Mouse (Mus musculus): Measurements from ENCODE around the gene Flt4. TPM values are rescaled to one million over a fixed set of nuclear protein-coding genes. Genes with fewer than 3 reads are reported as not detected.

Gene Flt4
- polyA plus RNA-seq, 1 experiment from 2014 or later, result 8.3 TPM

DNA sequence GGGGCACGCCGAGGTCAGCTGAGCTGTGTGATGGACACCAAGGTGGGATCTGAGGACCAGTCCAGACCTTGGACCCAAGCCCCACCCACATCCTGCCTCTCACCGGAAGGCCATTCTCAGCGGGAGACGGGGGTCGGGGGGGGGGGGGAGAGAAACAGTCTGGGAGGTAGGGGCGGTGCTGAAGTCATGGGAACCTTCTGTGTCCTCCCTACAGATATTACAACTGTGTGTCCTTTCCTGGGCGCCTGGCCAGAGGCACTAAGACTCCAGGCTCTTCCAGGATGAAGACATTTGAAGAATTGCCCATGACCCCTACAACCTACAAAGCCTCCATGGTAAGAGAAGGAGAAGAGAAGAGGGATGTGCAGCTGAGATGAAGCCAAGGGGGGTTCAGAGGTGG lies 36.6 kb downstream of the Flt4 start:
- no peaks in the 10 kb centered on the region for H3K9me3 ChIP-seq (replicated peaks)
- H3K9ac ChIP-seq, result no peak overlapping the region
- WGBS, result 46% methylated on average over 8 of the region's 8 CpGs
- 0 out of 2 replicates have a peak, but pooled peaks have one; percentile 15 for ATAC-seq (ENCODE audit: insufficient number of reproducible peaks, low FRiP score)
- H3K4me2 ChIP-seq, result no peak overlapping the region
- peaks cover 7% of the 10 kb centered on the region; the same call in 1 of the 2 replicates for H3K36me3 ChIP-seq
- peaks cover 18% of the 10 kb centered on the region for H3K4me1 ChIP-seq (replicated peaks)
- H3K27ac ChIP-seq (ENCODE audit: poor library complexity, severe bottlenecking), result no peak overlapping the region
- no peak overlapping the region for H3K4me3 ChIP-seq
- H3K27me3 ChIP-seq (replicated peaks), result no peaks in the 10 kb centered on the region

DNA sequence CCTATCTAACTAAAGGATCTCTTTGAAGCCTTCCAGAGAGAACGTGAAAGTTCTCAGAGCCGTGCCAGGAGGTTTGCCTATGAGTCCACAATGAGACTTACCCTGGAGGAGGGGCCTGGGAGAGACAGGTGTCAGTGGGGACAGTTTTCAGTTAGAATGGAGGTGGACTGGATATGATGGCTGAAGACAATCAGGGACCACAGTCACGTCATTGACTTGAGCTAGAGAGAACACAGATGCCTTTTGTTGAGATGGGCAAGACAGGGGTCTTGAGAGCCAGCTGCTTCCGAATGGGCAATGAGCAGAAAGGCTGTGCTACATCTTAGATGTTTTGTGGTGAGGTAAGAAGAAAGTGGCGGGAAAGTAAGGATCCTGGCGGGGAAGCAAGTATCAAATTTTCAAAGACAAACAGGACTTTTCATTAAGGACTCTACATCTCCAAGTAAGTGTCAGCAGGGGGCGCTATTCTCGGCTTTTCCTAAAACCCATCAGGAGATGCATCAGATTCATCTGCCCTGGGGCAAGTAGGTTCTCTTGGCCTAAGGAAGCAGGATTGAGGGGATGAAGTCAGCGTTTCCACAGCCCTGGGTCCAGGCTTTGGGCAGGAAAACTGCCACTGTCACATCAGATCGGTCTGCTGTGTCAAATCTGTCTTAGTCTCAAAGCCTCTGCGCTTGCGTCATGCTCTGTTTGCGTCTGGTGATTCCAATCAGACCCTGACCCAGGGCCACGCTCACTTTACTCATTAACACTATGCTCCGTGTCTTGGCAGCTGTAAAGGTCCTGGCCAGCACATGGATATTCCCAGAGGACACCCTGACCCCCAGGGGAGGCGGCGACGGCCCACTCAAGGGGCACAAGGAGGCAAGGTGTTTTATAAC lies 41.3 kb downstream of the Flt4 start:
- 52% methylated on average over 18 of the region's 18 CpGs for WGBS
- Histone ChIP-seq H3K36me3 (no peaks in the 10 kb centered on the region), H3K4me1 (replicated peaks) (peaks cover 38% of the 10 kb centered on the region), H3K4me3 (no peak overlapping the region; the same call in 1 of the 2 replicates), H3K27ac (ENCODE audit: poor library complexity, severe bottlenecking) (peak overlapping the region; percentile 60; the same call in 1 of the 2 replicates), H3K4me2 (peak overlapping the region; percentile 11; the same call in 1 of the 2 replicates), H3K9me3 (replicated peaks) (0 out of 2 replicates have a peak, but pooled peaks cover 4% of the 10 kb centered on the region), H3K9ac (no peak overlapping the region), H3K27me3 (replicated peaks) (no peaks in the 10 kb centered on the region)
- no peak for ATAC-seq (ENCODE audit: insufficient number of reproducible peaks, low FRiP score)

DNA sequence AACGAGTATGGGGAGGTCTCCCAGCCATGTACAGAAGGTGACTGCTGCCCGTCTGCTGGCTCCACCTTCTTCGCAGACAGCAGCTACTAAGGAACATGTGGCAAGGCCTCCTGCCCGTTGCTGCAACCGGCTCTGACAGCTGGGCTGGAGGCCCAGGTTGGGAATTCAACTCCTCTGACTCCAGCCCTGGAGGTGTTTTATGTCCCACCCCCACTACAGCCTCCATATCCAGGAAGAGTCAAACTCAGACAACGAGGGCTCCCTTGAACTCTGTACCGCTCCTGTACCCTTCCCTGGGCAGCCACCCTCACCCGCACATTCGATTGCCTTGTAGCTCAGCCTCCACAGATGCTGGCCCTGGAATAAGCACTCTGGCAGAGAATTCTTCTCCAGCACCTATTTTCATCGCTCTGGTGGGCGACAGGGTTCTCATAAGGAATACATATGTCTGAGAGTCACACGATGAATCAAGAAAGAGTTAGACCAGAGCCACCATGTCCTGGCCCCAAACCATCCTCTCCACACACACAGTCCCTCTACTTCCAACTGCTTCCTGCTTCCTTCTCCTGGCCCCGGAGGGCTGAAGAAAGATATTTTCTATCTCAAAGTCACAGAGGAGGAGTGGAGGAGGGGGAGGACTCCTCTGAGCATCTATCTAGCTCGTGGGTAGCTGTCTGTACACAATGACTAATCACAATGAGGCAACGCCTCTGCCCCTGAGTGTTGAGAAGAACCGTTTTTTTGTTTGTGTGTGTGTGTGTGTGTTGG lies 42.1 kb downstream of the Flt4 start:
- Histone ChIP-seq H3K36me3 (no peaks in the 10 kb centered on the region), H3K4me3 (no peak overlapping the region), H3K9me3 (replicated peaks) (0 out of 2 replicates have a peak, but pooled peaks cover 4% of the 10 kb centered on the region), H3K9ac (no peak overlapping the region), H3K27ac (ENCODE audit: poor library complexity, severe bottlenecking) (peak overlapping the region; percentile 60), H3K27me3 (replicated peaks) (no peaks in the 10 kb centered on the region), H3K4me1 (replicated peaks) (peaks cover 29% of the 10 kb centered on the region), H3K4me2 (peak overlapping the region; percentile 11; the same call in 1 of the 2 replicates)
- ATAC-seq (ENCODE audit: insufficient number of reproducible peaks, low FRiP score), result peak; percentile 83
- WGBS, result 58% methylated on average over 16 of the region's 16 CpGs

DNA sequence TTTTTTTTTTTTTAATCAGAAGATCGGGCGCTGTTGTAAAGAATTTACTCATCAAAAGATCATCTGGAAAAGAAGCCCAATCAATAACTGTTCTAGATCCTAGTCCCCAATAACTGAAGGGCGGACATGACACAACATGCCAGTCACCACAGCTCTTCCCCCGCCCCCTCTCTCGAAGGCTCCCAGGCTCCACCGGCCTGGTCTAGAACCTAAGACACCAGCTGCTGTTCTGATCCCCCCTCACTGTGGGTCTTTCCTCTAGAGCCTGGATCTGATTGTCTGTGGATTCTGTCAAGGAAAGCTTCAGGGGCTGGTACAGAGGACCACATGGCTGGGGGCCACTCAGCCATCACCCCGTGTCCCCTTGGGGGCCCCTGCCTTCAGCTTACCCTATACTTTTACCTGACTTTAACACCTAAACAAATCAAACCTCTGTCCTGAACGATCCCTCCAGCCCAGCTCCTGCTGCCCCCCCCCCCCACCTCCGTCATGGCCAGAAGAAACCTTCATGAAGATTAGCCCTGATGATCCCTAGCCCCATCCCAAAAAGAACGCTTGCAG lies 42.8 kb downstream of the Flt4 start:
- Histone ChIP-seq H3K27ac (ENCODE audit: poor library complexity, severe bottlenecking) (peak overlapping the region; percentile 31; the same call in 1 of the 2 replicates), H3K4me2 (no peak overlapping the region), H3K4me3 (no peak overlapping the region), H3K36me3 (no peaks in the 10 kb centered on the region), H3K9me3 (replicated peaks) (0 out of 2 replicates have a peak, but pooled peaks cover 4% of the 10 kb centered on the region), H3K9ac (no peak overlapping the region), H3K27me3 (replicated peaks) (no peaks in the 10 kb centered on the region), H3K4me1 (replicated peaks) (peaks cover 27% of the 10 kb centered on the region)
- ATAC-seq (ENCODE audit: insufficient number of reproducible peaks, low FRiP score), result no peak
- WGBS, result 80% methylated on average over 10 of the region's 10 CpGs

DNA sequence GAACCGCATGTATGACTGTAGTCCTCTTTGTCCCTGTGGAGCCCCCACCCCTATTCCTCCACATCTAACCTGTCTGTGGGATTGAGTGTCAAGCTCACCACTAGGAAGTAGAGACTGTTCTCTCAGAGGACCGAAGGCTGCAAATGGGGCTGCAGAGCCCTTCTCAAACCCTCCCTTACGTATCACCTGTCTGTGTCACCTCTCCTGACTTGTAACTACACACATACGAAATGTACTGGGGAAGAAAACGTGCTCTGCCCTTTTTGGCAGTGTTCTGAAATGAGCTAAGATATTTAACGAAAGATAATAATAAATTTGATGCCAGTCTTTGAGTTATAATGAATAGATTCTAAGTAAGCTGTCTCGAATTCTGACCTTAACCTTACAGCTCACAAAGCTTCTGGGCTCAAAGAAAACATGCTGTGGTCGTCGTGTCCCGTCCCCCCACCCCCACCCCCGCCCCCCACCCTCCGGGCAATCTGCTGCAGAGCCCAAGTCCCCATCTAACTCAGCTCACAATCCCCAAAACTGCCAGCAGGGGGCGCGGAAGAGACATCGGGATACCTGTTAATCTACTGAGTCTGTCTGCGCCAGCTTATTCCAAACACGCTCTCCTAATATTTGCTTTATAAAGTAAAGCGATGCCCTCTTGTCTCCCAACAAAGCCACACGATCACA lies 43.5 kb downstream of the Flt4 start:
- H3K4me3 ChIP-seq, result peak overlapping the region; percentile 20; the same call in 1 of the 2 replicates
- H3K27me3 ChIP-seq (replicated peaks), result no peaks in the 10 kb centered on the region
- peak; percentile 76 for ATAC-seq (ENCODE audit: insufficient number of reproducible peaks, low FRiP score)
- no peak overlapping the region for H3K27ac ChIP-seq (ENCODE audit: poor library complexity, severe bottlenecking)
- H3K9ac ChIP-seq, result peak overlapping the region; percentile 44; the same call in 1 of the 2 replicates
- 0 out of 2 replicates have a peak, but pooled peaks cover 4% of the 10 kb centered on the region for H3K9me3 ChIP-seq (replicated peaks)
- H3K4me1 ChIP-seq (replicated peaks), result peaks cover 32% of the 10 kb centered on the region
- 22% methylated on average over 19 of the region's 19 CpGs for WGBS
- peak overlapping the region; percentile 64 for H3K4me2 ChIP-seq
- no peaks in the 10 kb centered on the region for H3K36me3 ChIP-seq

DNA sequence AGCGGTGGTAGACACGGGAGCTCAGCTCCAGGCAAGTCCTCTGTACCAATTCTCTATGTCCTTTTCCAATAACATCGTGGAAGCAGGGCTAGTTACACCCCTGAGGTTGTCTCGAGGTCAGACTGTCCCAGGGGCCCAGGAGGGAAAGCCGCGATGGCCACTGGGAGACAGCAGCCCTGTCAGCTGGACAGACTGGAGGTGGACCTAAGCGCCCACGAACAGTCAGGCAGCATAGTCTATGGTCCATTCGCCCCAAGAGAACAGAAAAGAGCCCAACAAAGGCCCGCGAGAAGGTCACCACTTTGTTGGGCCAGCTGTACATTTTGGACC lies 44.0 kb downstream of the Flt4 start:
- 0 out of 2 replicates have a peak, but pooled peaks cover 4% of the 10 kb centered on the region for H3K9me3 ChIP-seq (replicated peaks)
- peak overlapping the region; percentile 44; the same call in 1 of the 2 replicates for H3K9ac ChIP-seq
- peaks cover 37% of the 10 kb centered on the region for H3K4me1 ChIP-seq (replicated peaks)
- no peaks in the 10 kb centered on the region for H3K27me3 ChIP-seq (replicated peaks)
- H3K4me3 ChIP-seq, result peak overlapping the region; percentile 20; the same call in 1 of the 2 replicates
- H3K27ac ChIP-seq (ENCODE audit: poor library complexity, severe bottlenecking), result no peak overlapping the region
- no peaks in the 10 kb centered on the region for H3K36me3 ChIP-seq
- ATAC-seq (ENCODE audit: insufficient number of reproducible peaks, low FRiP score), result peak; percentile 42; the same call in 1 of the 2 replicates
- WGBS, result 31% methylated on average over 11 of the region's 11 CpGs
- H3K4me2 ChIP-seq, result peak overlapping the region; percentile 64

DNA sequence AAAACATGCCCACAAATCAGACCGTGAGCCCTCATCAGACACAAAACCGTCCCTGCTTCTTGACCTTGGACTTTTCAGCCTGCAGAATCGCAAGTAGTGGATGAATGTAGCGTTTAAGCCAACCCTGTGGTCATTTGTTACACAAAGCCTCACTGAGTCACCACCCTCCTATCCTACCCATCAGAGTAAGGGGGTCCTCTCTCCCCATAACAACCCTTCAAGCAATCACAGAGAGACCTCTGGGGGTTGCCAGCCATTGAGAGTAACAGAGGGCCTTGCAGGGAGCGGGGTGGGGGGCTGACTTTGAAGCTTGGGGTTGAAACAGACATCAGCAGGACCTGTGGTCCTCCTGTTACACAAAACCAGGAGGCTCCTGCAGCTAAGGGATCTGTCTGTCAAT lies 45.6 kb downstream of the Flt4 start:
- no peak for ATAC-seq (ENCODE audit: insufficient number of reproducible peaks, low FRiP score)
- Histone ChIP-seq H3K9me3 (replicated peaks) (0 out of 2 replicates have a peak, but pooled peaks cover 4% of the 10 kb centered on the region), H3K9ac (no peak overlapping the region), H3K4me2 (no peak overlapping the region), H3K36me3 (no peaks in the 10 kb centered on the region), H3K27ac (ENCODE audit: poor library complexity, severe bottlenecking) (no peak overlapping the region), H3K27me3 (replicated peaks) (no peaks in the 10 kb centered on the region), H3K4me3 (no peak overlapping the region), H3K4me1 (replicated peaks) (peaks cover 52% of the 10 kb centered on the region)
- WGBS, result 89% methylated on average over 5 of the region's 5 CpGs

DNA sequence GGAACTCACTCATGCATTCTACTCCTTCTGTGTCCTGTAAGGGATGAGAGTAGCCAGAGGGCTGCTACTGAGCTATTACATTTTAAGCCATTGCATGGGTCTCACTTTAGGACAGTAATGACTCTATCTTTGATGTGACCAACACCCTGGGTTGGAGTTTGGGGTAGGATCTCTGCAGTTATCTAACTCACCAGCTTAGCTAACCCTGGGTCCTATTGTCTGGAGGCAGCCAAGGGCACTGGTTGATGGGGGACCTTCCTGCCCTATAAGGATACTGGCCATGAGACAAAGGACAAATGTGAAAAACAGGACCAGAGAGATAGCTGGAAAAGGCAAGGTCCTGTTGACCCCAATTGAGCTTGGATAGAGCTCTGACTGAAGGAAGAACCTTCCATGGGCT lies 46.4 kb downstream of the Flt4 start:
- Histone ChIP-seq H3K9ac (no peak overlapping the region), H3K4me3 (no peak overlapping the region), H3K9me3 (replicated peaks) (0 out of 2 replicates have a peak, but pooled peaks cover 4% of the 10 kb centered on the region), H3K4me2 (no peak overlapping the region), H3K27ac (ENCODE audit: poor library complexity, severe bottlenecking) (no peak overlapping the region), H3K27me3 (replicated peaks) (no peaks in the 10 kb centered on the region), H3K36me3 (no peaks in the 10 kb centered on the region), H3K4me1 (replicated peaks) (peaks cover 51% of the 10 kb centered on the region)
- ATAC-seq (ENCODE audit: insufficient number of reproducible peaks, low FRiP score), result no peak

DNA sequence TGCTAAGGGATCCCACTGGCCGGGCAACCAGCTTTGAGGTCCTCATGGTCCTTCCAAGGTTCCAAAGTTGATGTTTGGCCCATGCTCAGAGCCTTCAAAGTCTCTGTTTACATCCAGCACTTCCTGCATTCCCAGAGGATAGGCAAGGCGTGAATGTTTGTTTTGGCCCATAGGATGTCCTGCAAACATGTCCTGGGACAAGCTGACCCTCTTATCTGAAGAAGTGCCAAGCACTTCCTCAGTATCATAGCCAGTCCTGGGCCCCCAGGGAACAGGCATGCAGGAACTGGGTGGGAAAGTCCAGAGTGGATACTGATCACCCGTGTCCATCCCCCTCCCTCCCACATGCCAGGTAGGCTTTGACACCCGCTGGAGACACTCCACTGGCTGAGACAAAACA lies 49.0 kb downstream of the Flt4 start:
- ATAC-seq (ENCODE audit: insufficient number of reproducible peaks, low FRiP score), result peak; percentile 26; the same call in 1 of the 2 replicates
- peaks cover 32% of the 10 kb centered on the region for H3K4me1 ChIP-seq (replicated peaks)
- 40% methylated on average over 4 of the region's 4 CpGs for WGBS
- H3K36me3 ChIP-seq, result no peaks in the 10 kb centered on the region
- H3K27me3 ChIP-seq (replicated peaks), result no peaks in the 10 kb centered on the region
- H3K9ac ChIP-seq, result no peak overlapping the region
- 0 out of 2 replicates have a peak, but pooled peaks cover 4% of the 10 kb centered on the region for H3K9me3 ChIP-seq (replicated peaks)
- no peak overlapping the region for H3K4me2 ChIP-seq
- no peak overlapping the region for H3K4me3 ChIP-seq
- peak overlapping the region; percentile 78 for H3K27ac ChIP-seq (ENCODE audit: poor library complexity, severe bottlenecking)

DNA sequence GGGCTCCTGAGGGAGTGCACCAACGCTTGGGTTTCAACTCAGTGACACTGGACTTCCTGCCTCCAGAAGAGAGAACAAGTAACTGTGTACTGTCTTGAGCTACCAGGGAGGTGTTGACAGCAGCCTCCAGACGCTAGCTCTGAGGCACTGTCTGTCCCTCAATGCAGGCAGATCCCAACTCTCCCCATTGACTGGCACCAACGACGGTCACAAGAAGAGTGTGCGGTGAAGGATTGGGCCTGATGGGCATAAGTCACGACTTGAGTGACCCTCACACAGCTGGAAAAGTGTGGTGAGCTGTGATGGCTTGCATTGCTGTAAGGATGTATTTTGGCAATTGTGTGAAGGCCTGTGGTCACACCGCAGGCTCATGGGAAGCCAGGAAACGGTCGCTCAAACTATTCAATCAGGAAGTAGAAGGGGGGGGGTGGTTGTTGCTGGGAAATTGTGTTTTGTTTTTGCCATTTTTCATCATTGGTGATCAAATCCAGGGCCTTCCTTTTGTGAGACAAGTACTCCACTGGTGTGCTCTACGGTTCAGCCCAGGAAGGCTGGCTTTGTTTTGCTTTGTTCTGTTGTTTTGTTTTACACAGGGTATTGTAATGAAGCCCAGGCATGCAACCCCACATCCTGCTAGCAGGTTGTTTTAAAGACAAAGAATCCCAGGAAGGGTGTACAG lies 49.9 kb downstream of the Flt4 start:
- Histone ChIP-seq H3K36me3 (no peaks in the 10 kb centered on the region), H3K4me2 (peak overlapping the region; percentile 14; the same call in 1 of the 2 replicates), H3K27me3 (replicated peaks) (no peaks in the 10 kb centered on the region), H3K4me3 (no peak overlapping the region), H3K27ac (ENCODE audit: poor library complexity, severe bottlenecking) (peak overlapping the region; percentile 78), H3K9me3 (replicated peaks) (0 out of 2 replicates have a peak, but pooled peaks cover 4% of the 10 kb centered on the region), H3K4me1 (replicated peaks) (peaks cover 29% of the 10 kb centered on the region), H3K9ac (no peak overlapping the region)
- ATAC-seq (ENCODE audit: insufficient number of reproducible peaks, low FRiP score), result peak; percentile 76
- WGBS, result 31% methylated on average over 10 of the region's 10 CpGs
